Mouse (Mus musculus): ENCODE measurements around the gene Fgfr2.

- no peak for TF ChIP-seq POLR2A (IDR thresholded peaks at IDR 0.05; ENCODE audit: low read depth, low read length)
- no peak for TF ChIP-seq CTCF (IDR thresholded peaks at IDR 0.05; ENCODE audit: borderline replicate concordance, insufficient read depth, low read length)
Measured at GRCm38 (mm10) chr7:130269124-130269867, 2853.9 kb downstream of the Fgfr2 start.
